Mouse (Mus musculus): Measurements from ENCODE around the gene Vps36.

DNA sequence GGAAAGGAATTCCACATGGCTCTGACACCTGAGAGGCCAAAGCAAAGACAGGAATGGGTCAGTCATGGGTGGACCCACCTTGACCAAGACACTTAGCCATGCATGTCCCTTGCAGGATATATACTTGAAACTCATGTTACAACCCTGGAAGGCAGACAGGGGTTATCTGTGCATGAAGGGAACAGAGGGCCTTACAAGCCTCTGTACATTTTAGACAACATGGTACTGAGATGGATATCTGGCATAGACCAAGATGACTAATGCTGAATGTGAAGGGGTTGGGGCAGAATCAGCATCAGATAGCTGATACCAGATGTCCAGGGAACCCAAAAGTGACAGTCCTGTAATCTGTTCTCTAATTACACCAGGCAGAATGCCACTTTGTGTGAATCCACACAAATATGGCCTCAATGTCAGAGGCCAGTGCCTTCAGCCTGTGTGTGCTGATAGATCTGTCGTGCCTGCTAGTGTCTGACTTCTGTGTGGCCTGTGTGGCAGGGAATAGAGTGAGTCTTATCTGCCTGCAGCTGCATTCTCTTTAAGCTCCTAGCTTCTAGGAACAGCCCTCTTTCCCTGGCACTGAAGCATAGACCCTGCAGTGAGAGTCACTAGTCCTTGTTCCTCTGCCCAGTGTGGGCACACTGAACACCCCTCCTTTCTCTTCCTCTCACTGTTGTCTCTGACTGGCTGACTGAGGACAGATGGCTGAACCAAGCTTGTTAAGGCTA is 48.7 kb upstream of the Vps36 start:
- TF ChIP-seq CTCF (IDR thresholded peaks at IDR 0.05; ENCODE audit: control insufficient read depth, insufficient read depth, insufficient replicate concordance, low read depth, low read length) (no peak), POLR2A (IDR thresholded peaks at IDR 0.05; ENCODE audit: control insufficient read depth, low read depth, low read length) (no peak)

Data from testis, adult 2 months (tissue).